Mouse (Mus musculus) liver, postnatal 0 days (tissue): ENCODE results near the gene Olfr282.

ENCODE experiments used
- CTCF ChIP-seq: sonication (generic); IDR thresholded peaks from 2 replicates; pipeline ENCODE4 v1.5.1; 2016; ENCODE audit warnings: antibody characterized with exemption, low read depth
- EP300 ChIP-seq: IDR thresholded peaks from 2 replicates; pipeline ENCODE4 v1.6.1; 2016; ENCODE audit warnings: antibody characterized with exemption, low read depth, mild to moderate bottlenecking

DNA sequence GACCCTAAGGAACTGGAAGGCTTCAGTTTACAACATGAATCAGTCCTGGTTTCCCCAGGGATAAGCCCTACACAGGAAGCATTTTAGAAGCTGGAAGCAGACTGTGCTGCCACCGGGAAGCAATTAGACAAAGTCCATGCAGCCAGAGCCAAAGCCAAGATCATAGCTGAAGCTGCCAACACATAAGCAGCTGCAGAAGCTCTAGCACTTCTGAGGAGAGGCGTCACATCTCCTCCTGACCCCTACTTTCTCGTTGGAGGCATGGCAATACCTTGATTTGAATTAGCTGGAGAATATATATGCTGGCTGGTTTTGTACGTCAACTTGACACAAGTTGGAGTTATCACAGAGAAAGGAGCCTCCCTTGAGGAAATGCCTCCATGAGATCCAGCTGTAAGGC is 10.1 kb upstream of the Olfr282 start:
- no peak for TF ChIP-seq CTCF
- no peak for TF ChIP-seq EP300
